Comparison of ENCODE assay signal across 21 mouse cellular contexts in the genomic region with DNA sequence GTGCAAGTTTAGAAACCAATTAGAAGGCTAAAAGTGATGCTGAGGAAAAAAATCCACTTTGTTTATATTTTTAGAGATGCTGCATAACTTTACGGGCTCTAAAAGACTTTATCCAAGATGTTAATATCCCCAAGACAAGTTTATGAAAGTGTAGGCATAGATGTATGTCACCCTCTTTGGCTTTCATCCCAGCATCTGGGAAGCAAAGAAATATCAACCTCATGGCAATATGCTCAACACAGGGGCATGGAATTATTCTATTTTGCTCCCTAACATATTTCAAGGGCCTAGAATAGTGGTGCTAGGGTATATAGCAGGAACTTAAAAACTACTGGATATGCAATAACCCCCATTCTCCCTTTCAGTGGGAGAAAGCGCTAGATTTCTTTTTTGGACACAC.
DNase-seq lines count a peak whose midpoint lies in the region; TF ChIP-seq lines count a peak whose summit lies in the region.
"Had no signal": no experiment of that assay in that cellular context is flagged by ENCODE, and none has a peak within 500 bp of the region (broad histone marks: within the 10 kb centered on the region; RNA-seq: fewer than 3 reads in every experiment).

No protein-coding gene starts in this region.

- no peaks in the 10 kb centered on the region for H3K79me2 ChIP-seq in heart, adult 2 months (replicated peaks; ENCODE audit: control insufficient read depth, insufficient read depth, low read length)

- H3K4me3 ChIP-seq in embryonic fibroblast, embryonic 13.5 days (ENCODE audit: insufficient read depth, low read length) = no peak overlapping the region
- H3K4me3 ChIP-seq in heart, adult 2 months = no peak overlapping the region
- H3K4me3 ChIP-seq: heart, embryonic 10.5 days; heart, embryonic 13.5 days had no signal

- no peak for TF ChIP-seq POLR2A in embryonic fibroblast, embryonic 13.5 days (IDR thresholded peaks at IDR 0.05; ENCODE audit: low read depth, low read length)
- no peak for TF ChIP-seq POLR2A in heart, adult 2 months (IDR thresholded peaks at IDR 0.05; ENCODE audit: insufficient read depth, low read depth, low read length)

- H3K27ac ChIP-seq in embryonic fibroblast, embryonic 13.5 days (ENCODE audit: insufficient read depth, low read length) = peak overlapping the region; percentile 92
- no peak overlapping the region for H3K27ac ChIP-seq in heart, adult 2 months
- H3K27ac ChIP-seq: heart, embryonic 10.5 days; heart, embryonic 13.5 days; hindbrain, embryonic 14.5 days; hindbrain, postnatal 0 days had no signal

- TF ChIP-seq CTCF in embryonic fibroblast, embryonic 13.5 days (IDR thresholded peaks at IDR 0.05; ENCODE audit: borderline replicate concordance, insufficient read depth, low read length) = no peak
- no peak for TF ChIP-seq CTCF in heart, adult 2 months (IDR thresholded peaks at IDR 0.05)

- TF ChIP-seq EP300 in heart, adult 2 months (IDR thresholded peaks at IDR 0.05; ENCODE audit: insufficient read depth, low read depth, low read length) = no peak

- no peaks in the 10 kb centered on the region for H3K4me1 ChIP-seq in embryonic fibroblast, embryonic 13.5 days (ENCODE audit: control insufficient read depth, insufficient read depth, low read length)
- H3K4me1 ChIP-seq in heart, adult 2 months (ENCODE audit: control insufficient read depth, insufficient read depth, low read length) = no peaks in the 10 kb centered on the region
- H3K4me1 ChIP-seq: heart, embryonic 10.5 days had no signal

- intact Hi-C loops in heart, adult 2 months (cut with DNase I) = no loop called here

- H3K27me3 ChIP-seq in heart, adult 2 months (ENCODE audit: control insufficient read depth, insufficient read depth, low read length) = no peaks in the 10 kb centered on the region
- H3K27me3 ChIP-seq: heart, embryonic 13.5 days had no signal

- 93% methylated on average over 2 of the region's 2 CpGs for WGBS in heart, adult 2 months

- H3K9ac ChIP-seq in heart, adult 2 months (ENCODE audit: low read depth, low read length) = no peak overlapping the region
- H3K9ac ChIP-seq: forebrain, postnatal 0 days; heart, embryonic 13.5 days; hindbrain, embryonic 14.5 days had no signal

- DNase-seq in frontal cortex, adult 2 months (ENCODE audit: extremely low spot score in 1 of 2, low spot score in 1 of 2) = peak; percentile 29 to 52
- no peak for DNase-seq in frontal cortex, postnatal 25 days (ENCODE audit: low spot score in 2 of 2)
- peak; percentile 13 for DNase-seq in NIH3T3 (ENCODE audit: low read depth)
- no peak for DNase-seq in heart, adult 2 months
- DNase-seq in urinary bladder, adult 2 months (ENCODE audit: low spot score) = no peak
- DNase-seq: adrenal gland, postnatal 10 days; cerebellum, adult 11-12 months; cerebellum, adult 8-10 months; cerebellum, postnatal 10 days; cerebellum, postnatal 36 days; forebrain, postnatal 0 days; gastrocnemius, postnatal 25 days; heart, adult 18-20 months; heart, postnatal 14 days; heart, postnatal 4 days; kidney, adult 18-20 months had no signal

- H3K36me3 ChIP-seq in heart, adult 2 months (ENCODE audit: control insufficient read depth, insufficient read depth, low read length) = no peaks in the 10 kb centered on the region
- H3K36me3 ChIP-seq: heart, embryonic 10.5 days; heart, embryonic 13.5 days had no signal

Comparison
In these comparisons a context has a peak if more than half of its experiments do, and no peak if none do; other contexts are left out.
1. DNase-seq: peak in frontal cortex, adult 2 months (2 of 2) and NIH3T3 (single experiment); none in frontal cortex, postnatal 25 days (0 of 2), heart, adult 2 months (0 of 2) and urinary bladder, adult 2 months (single experiment).